ENCODE assay signal across 1 mouse cellular context in genomic region chr2:131209969-131210792, GRCm38 (mm10).
A peak's percentile ranks its signal among the peaks of the same experiment; 100 is the strongest.
TF ChIP-seq lines count a peak whose summit lies in the region.

No protein-coding gene starts in this region.

TF ChIP-seq in myocyte, 11 proteins besides CTCF, POLR2A, EP300 and RAD21 (continued from another document):
- TF ChIP-seq E2F4 (IDR thresholded peaks at IDR 0.05; ENCODE audit: insufficient read depth): no peak
- peak; percentile 91 for TF ChIP-seq POLR2AphosphoS2 (IDR thresholded peaks at IDR 0.05; ENCODE audit: insufficient read length, low read depth)
- peak in 1 of 3 experiments; percentile 23 for TF ChIP-seq MYOG (IDR thresholded peaks at IDR 0.05; ENCODE audit: control insufficient read depth in 1 of 3, insufficient read depth in 1 of 3, insufficient read length in 2 of 3, low read depth in 2 of 3)
- TF ChIP-seq TCF12 (IDR thresholded peaks at IDR 0.05; ENCODE audit: insufficient read depth, poor library complexity, severe bottlenecking): no peak
- TF ChIP-seq SRF (IDR thresholded peaks at IDR 0.05; ENCODE audit: control insufficient read depth, insufficient read length, low read depth): peak; percentile 79
- TF ChIP-seq MAX (IDR thresholded peaks at IDR 0.05; ENCODE audit: low read depth): peak; percentile 1
- TF ChIP-seq USF1 (IDR thresholded peaks at IDR 0.05; ENCODE audit: low read depth): no peak
